In the genomic region with DNA sequence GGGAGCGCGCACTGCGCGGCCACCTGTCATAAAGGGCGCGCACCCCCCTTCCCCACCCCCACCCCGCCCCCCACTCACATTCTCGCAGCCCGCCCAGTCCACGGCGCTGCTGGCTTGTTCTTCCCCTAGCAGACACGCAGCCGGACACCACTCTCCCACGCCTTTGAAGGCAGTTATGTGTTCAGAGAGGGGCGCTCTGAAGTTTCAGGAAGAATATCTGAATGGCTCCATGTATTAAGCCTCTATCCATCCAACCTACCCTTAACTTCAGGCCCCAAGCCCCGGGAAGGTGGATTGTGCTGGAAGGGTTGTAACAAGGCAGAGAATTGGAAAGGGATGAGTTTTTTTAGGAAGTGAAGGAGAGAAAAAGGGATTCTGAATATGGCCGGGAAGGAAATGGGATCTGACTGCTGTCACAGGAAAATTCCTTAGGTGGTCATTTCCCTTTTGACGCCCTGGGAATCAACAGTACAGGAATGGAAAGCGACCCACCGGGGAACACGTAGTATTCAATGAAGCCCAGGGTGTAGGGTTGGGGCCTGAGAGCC, we compare ENCODE assay signal across 9 mouse cellular contexts. TPM values are rescaled to one million over a fixed set of nuclear protein-coding genes. Genes with fewer than 3 reads are reported as not detected.
A peak's percentile ranks its signal among the peaks of the same experiment; 100 is the strongest.
DNase-seq lines count a peak whose midpoint lies in the region; ATAC-seq and TF ChIP-seq lines count a peak whose summit lies in the region.
"Had no signal": no experiment of that assay in that cellular context is flagged by ENCODE, and none has a peak within 500 bp of the region (broad histone marks: within the 10 kb centered on the region; RNA-seq: fewer than 3 reads in every experiment).

No protein-coding gene starts in this region.

- DNase-seq in heart, postnatal 0 days (ENCODE audit: low spot score): no peak
- DNase-seq in heart, postnatal 36 days: no peak
- DNase-seq in intestine, embryonic 14.5 days (ENCODE audit: low spot score): no peak
- peak; percentile 13 for DNase-seq in neural tube, embryonic 10.5 days (ENCODE audit: extremely low spot score, low spot score)
- DNase-seq in MN1 (ENCODE audit: low spot score): no peak
- DNase-seq in cerebellum, postnatal 14 days: no peak
- DNase-seq in layer of hippocampus, adult 8-10 months (ENCODE audit: low spot score in 2 of 2): no peak

- no peaks in the 10 kb centered on the region for H3K4me1 ChIP-seq in heart, postnatal 0 days (ENCODE audit: control insufficient read depth, insufficient read depth)
- no peaks in the 10 kb centered on the region for H3K4me1 ChIP-seq in embryonic facial prominence, embryonic 12.5 days
- no peaks in the 10 kb centered on the region for H3K4me1 ChIP-seq in intestine, embryonic 14.5 days (replicated peaks; ENCODE audit: control insufficient read depth, insufficient read depth, low read length)

- intact Hi-C loops in heart, postnatal 36 days (cut with DNase I): no loop called here

- TF ChIP-seq CTCF in heart, postnatal 0 days (IDR thresholded peaks at IDR 0.05; ENCODE audit: low read depth): no peak

- no peaks in the 10 kb centered on the region for H3K9me3 ChIP-seq in heart, postnatal 0 days (replicated peaks; ENCODE audit: control insufficient read depth, low read length)
- no peaks in the 10 kb centered on the region for H3K9me3 ChIP-seq in embryonic facial prominence, embryonic 12.5 days
- H3K9me3 ChIP-seq in intestine, embryonic 14.5 days (ENCODE audit: control insufficient read depth, low read length): no peaks in the 10 kb centered on the region

- peaks cover 13% of the 10 kb centered on the region; the same call in 1 of the 2 replicates for H3K27me3 ChIP-seq in heart, postnatal 0 days (ENCODE audit: control insufficient read depth, insufficient read depth, low read length)
- H3K27me3 ChIP-seq in embryonic facial prominence, embryonic 12.5 days: peaks cover 30% of the 10 kb centered on the region
- peaks cover 43% of the 10 kb centered on the region for H3K27me3 ChIP-seq in intestine, embryonic 14.5 days (replicated peaks; ENCODE audit: control insufficient read depth, insufficient read depth, low read length)

- peak overlapping the region; percentile 76 for H3K4me2 ChIP-seq in heart, postnatal 0 days (ENCODE audit: low read depth, low read length)
- H3K4me2 ChIP-seq in embryonic facial prominence, embryonic 12.5 days (replicated peaks): peak overlapping the region; percentile 67
- peak overlapping the region; percentile 61 for H3K4me2 ChIP-seq in intestine, embryonic 14.5 days (ENCODE audit: low read length)

- WGBS in heart, postnatal 0 days: 14% methylated on average over 21 of the region's 21 CpGs
- 39% methylated on average over 13 of the region's 21 CpGs for WGBS in embryonic facial prominence, embryonic 12.5 days
- WGBS in intestine, embryonic 14.5 days: 25% methylated on average over 20 of the region's 21 CpGs

- no peak for TF ChIP-seq EP300 in heart, postnatal 0 days (IDR thresholded peaks at IDR 0.05; ENCODE audit: low read depth)

- peak overlapping the region; percentile 55 for H3K4me3 ChIP-seq in heart, postnatal 0 days (ENCODE audit: low read depth, low read length)
- H3K4me3 ChIP-seq in embryonic facial prominence, embryonic 12.5 days: peak overlapping the region; percentile 48
- H3K4me3 ChIP-seq in intestine, embryonic 14.5 days (ENCODE audit: low read depth, low read length): peak overlapping the region; percentile 36

- H3K9ac ChIP-seq in heart, postnatal 0 days (replicated peaks; ENCODE audit: low read depth, low read length): no peak overlapping the region
- peak overlapping the region; percentile 55; the same call in 1 of the 2 replicates for H3K9ac ChIP-seq in embryonic facial prominence, embryonic 12.5 days
- H3K9ac ChIP-seq in intestine, embryonic 14.5 days (ENCODE audit: low read length): no peak overlapping the region

- H3K27ac ChIP-seq in heart, postnatal 0 days (ENCODE audit: low read depth): no peak overlapping the region
- no peak overlapping the region for H3K27ac ChIP-seq in embryonic facial prominence, embryonic 12.5 days
- no peak overlapping the region for H3K27ac ChIP-seq in intestine, embryonic 14.5 days (ENCODE audit: low read depth)

- no peaks in the 10 kb centered on the region for H3K36me3 ChIP-seq in heart, postnatal 0 days (replicated peaks; ENCODE audit: control insufficient read depth, insufficient read depth, low read length)
- no peaks in the 10 kb centered on the region for H3K36me3 ChIP-seq in embryonic facial prominence, embryonic 12.5 days
- no peaks in the 10 kb centered on the region for H3K36me3 ChIP-seq in intestine, embryonic 14.5 days (ENCODE audit: control insufficient read depth, insufficient read depth, low read length)

- ATAC-seq in heart, postnatal 0 days (ENCODE audit: insufficient read depth, low read depth): no peak
- no peak for ATAC-seq in embryonic facial prominence, embryonic 12.5 days (ENCODE audit: insufficient number of reproducible peaks, insufficient read depth, low FRiP score, low TSS enrichment)
- no peak for ATAC-seq in intestine, embryonic 14.5 days (replicated peaks; ENCODE audit: low FRiP score, low TSS enrichment, low read depth)

RNA-seq across cellular contexts. Expression of a gene that starts 0.7 kb away (rescaled TPM):
- total RNA-seq in heart, postnatal 0 days (2014; rRNA removed; ENCODE audit: low replicate concordance): 0.69 and 1.7 TPM in 2 replicates
- polyA plus RNA-seq in heart, postnatal 0 days (2015; fragmentation: Nextera tagmentation; extraction: Ambion mirVana): 0.59 and 0.74 TPM in 2 replicates
- under 1 TPM; 0.11 to 0.19 TPM for total RNA-seq in heart, postnatal 36 days (2021)
- 2.8 and 3.0 TPM in 2 replicates for polyA plus RNA-seq in embryonic facial prominence, embryonic 12.5 days (2016; fragmentation: Nextera tagmentation; extraction: Ambion mirVana)
- 0.77 and 0.84 TPM in 2 replicates for polyA plus RNA-seq in intestine, embryonic 14.5 days (2014; fragmentation: Nextera tagmentation; extraction: Ambion mirVana)
- total RNA-seq in layer of hippocampus, adult 8-10 months (2022): 10 to 100 TPM; 30.5 to 38.7 (median 34.6) TPM
- polyA plus RNA-seq: Patski had no signal

Comparison
In these comparisons a context has a peak if more than half of its experiments do, and no peak if none do; other contexts are left out.
1. RNA of a gene that starts 0.7 kb away (total RNA-seq): 30.5 to 38.7 TPM in layer of hippocampus, adult 8-10 months; 0.69 to 1.7 TPM in heart, postnatal 0 days and 0.11 to 0.19 TPM in heart, postnatal 36 days; every median in the first group is over 10 times any median in the second.
2. Peak in every context shown above with its lines, with median percentiles within 50 percentile points of each other: H3K4me2 ChIP-seq and H3K4me3 ChIP-seq.